Mouse (Mus musculus) cerebellum, postnatal 4 days (tissue): ENCODE results near the gene Tenm2.
A peak's percentile ranks its signal among the peaks of the same experiment; 100 is the strongest.

Source experiments
- DNase-seq, 2 experiments: peaks; one replicate each; pipeline ENCODE4 v3.0.0; 2022; ENCODE audit warnings: low spot score in 2 of 2, mixed read lengths in 1 of 2

The Tenm2 gene

DNA sequence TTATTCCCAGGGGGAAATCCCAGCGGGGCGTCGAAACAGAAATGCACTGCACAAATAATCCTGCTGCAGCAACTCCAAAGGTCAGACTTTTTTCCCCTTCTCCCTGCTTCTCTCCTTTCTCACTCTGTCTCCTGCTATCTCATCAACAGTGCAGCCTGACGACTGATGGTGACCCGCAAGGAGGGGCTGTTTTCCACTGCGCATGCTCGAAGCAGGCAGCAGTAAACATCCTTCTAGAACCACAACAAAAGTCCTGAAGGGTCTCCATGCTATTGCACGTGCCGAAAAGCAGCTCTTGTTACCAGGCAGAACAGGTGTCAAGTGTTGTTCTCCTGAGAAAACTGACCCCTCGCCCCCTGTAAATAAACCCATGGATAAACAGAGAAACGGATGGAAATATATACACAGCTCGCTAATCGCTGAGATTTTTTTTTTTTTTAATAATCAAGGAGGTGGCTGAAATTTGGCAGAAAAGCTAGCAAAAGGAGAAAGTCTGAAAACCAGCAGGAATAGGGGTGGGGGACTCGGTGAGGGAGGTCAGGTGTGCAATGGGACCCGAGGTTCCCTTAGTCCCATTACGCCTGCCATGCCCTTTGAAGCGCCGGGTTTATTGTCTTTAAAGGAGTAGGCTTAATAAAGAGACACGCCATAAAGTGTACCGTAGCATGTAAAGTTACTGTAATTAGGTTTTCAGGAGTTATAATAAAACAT, 958.4 kb downstream of the Tenm2 start:
- no peak for DNase-seq

GRCm38 (mm10) chr11:36276015-36276414, 959.7 kb downstream of the Tenm2 start:
- DNase-seq = no peak

GRCm38 (mm10) chr11:36272149-36272548, 963.6 kb downstream of the Tenm2 start:
- no peak for DNase-seq

GRCm38 (mm10) chr11:36269945-36270344, 965.8 kb downstream of the Tenm2 start:
- DNase-seq = no peak

DNA sequence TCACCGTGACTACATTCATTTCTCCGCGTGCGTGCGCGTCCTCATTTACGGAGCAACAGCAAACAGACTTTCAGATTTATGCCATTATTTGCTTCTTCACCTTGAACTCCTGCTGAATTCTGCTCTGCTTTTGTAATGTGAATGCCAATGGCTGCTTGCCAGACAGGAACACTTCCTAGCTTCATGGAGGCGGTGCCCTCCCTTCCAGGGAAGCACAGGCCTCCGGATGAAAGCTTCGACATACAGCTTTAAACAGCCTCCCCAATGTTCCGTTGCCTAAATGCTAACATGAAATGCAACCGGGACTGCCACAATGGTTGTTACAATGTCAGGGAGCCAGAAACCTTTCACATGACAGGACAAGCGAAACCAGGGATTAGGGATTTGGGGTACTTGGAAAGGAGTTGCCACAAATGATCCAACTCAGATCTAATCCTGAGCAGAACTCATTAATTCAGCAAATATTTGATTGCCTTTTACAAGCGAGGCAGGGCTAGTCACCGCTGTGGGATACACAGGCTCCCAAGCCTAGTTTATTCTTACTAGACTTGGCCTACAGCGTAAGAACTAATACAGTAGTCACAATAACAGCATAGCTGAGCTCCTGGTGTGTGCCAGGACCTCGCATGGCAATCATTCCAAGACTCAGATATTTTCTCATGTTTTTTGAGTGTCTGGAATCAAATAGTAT, 970.8 kb downstream of the Tenm2 start:
- DNase-seq = peak in 1 of 2 experiments; percentile 12

GRCm38 (mm10) chr11:36263840-36264239, 971.9 kb downstream of the Tenm2 start:
- no peak for DNase-seq

DNA sequence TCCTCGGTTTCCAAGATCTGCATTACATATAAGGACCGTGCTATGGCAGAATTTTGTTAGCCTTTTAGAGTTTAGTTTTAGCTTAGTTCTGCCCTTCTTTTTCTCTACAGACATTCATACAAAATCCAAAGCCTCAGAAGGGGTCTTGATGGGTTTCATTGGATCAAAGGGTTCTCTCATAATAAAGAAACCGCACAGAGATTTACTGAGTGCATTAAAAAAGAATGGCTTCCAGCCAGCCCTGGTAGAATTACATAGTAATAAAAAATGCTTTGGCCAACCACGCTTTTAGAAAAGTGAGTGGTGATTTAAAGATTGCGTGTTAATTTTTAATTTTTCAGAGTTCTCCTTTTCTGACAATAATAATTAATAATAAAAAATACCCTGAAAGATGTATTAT, 978.6 kb downstream of the Tenm2 start:
- DNase-seq = no peak

GRCm38 (mm10) chr11:36256747-36257146, 979.0 kb downstream of the Tenm2 start:
- no peak for DNase-seq

GRCm38 (mm10) chr11:36254019-36254418, 981.7 kb downstream of the Tenm2 start:
- DNase-seq = no peak

DNA sequence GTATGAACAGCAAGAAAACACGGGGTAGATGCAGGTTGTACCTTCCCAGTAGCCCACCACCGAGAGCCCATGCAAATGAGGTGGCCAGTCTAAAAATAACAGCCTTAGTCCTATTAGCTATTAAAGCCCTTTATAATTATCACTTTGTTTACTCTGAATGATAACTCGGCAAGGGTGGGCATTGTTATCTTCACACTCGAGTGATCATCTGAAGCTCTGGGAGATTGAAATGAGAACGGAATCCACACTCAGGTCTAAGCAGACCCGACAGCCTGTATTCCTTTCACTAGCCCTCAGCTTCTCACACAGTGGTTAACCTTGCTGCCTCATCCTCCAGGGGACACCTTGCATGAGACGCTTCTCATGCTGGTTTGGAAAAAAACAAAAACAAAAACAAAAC, 985.7 kb downstream of the Tenm2 start:
- no peak for DNase-seq

DNA sequence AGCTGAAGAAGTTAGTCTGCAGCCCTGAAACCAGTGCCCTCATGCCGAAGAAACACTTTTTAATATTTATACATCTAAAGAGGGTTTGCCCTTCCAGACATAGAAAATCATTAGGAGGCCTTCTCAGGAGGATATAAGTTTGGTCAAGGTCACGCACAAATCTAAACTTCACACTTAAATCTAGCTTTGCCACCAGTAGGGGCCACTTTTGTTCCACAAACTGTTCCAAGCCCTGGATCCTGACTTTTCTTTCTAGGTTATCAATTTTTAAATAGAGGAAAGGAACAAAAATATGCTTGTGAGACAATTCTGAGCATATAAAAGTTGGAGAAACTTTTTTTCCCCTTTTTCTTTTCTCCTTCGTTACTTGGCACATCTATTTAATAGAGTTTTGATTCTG, 989.6 kb downstream of the Tenm2 start:
- DNase-seq = no peak

DNA sequence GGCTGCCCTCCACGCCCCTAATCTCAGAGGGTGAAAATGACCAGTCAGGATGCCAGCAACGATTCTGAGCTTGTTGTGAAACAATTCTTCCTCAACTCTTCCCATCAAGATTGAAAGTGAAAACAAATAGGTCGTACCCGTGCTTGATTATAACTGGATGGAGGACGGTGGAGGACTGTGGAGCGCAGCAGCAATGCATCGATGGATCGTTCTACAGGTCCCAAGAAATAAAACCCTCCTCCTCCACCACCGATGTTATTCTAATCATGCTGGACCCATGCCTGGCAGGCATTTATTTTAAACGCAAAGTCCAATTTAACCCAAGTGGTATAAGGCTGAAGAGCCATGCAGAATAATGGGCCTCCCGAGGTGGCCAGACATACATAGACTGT, 991.3 kb downstream of the Tenm2 start:
- no peak for DNase-seq

- peak; percentile 50 to 85 for DNase-seq
Observed at GRCm38 (mm10) chr11:36243747-36244490, 991.8 kb downstream of the Tenm2 start.

GRCm38 (mm10) chr11:36238890-36239289, 996.9 kb downstream of the Tenm2 start:
- no peak for DNase-seq

DNA sequence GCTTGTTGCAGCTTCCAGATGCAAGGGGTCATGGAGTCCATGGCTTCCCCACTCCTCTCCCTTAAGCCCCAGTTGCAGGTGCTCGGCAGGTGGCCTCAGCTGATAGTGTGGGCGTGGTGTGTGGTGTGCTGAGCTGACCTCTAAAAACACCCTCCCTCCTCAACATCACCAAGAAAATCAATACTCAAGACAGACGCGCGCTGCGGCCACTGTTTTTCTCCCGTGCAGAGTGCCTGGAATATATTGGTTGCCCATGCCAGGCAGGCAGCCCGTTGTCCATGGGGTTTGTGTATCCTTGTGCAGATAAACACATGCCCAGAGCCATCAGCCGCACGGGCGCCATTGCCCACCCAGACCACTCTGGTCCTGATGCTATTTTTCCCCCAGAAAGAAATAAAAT, 1007.1 kb downstream of the Tenm2 start:
- DNase-seq = no peak

GRCm38 (mm10) chr11:36228196-36228595, 1007.6 kb downstream of the Tenm2 start:
- DNase-seq = no peak

GRCm38 (mm10) chr11:36226061-36226460, 1009.7 kb downstream of the Tenm2 start:
- DNase-seq = no peak

DNA sequence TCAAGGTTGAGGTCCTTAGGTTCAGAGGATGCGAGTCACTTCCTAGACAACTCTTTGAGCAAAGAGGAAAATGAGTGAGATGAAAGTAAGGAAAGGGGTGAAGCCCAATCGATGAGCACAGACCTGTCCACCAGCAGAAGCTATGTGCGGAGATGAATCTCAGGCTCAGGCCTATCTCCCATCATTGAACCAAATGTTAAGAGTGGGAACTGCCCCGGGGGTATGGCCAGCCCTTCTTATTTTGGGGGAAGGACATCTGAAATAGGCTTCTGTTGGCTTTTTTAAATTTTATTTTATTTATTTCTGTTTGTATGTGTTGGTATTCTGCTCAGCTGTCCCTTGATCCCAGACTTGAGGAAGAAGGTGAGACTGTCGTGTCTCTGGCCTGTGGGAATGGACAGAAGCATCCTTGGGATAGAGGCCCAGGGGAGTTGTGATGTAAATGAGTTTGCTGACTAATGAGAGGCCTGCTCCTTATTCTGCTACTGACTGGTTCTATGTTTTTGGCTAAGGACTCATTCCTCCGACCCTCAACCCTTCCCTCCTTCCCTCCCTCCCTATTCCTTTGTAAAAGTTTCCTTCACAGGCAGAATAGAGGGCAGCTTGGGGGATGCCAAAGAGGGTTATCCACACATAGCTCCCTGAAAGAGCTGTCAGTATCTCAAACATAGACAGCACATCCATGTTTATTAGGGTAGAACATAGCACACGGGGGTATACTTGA, 1011.9 kb downstream of the Tenm2 start:
- no peak for DNase-seq

DNA sequence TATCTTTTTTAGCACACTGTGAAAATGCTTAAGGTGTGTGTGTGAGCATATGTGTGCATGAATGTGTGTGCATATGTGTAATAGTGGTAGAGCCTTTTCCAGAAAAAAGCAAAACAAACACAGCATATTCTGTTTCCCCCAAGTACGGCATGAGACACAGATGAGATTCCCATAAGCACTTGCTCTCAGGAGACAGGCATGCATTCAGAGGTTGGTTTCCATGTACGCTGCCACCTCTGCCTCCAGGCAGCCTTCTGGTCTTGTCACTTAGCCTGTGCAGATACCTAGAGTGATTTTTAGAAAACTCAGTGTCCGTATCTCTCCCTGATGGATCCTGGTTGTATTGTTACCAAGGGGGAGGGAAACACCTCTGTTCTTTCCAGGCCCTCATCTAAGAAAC, 1013.7 kb downstream of the Tenm2 start:
- DNase-seq = no peak

DNA sequence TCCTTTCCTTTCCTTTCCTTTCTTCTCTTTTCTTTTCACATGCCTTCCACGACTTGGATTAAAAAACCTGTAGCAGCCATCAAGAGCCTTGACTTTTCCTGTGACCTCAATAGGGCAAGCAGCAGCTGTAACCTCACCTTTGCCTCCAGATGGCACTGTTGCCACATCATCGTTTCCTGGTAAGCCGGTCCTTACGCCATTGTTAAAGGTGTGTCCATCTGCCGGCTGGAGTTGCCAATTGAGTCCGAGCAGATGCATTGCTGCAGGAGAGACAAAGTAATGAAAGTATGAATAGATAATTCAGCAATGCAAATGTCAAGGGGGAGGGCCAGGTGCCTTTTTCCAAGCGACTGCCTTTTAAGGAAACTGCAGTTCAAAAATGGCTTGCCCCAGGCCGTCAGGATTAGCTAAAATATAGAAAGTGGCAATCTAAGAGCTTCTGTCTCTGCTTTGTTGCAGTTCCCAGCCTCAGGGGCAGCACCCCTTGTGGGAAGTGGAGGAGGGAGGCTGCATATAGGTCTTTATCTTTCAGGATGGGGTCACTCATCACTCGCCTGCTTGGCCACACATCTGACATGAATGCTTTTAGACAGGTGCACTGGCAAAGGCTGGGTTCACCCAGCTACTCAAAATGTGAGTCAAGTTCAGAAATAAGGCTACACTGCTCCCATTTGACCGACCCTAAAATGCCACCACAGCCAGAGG, 1014.3 kb downstream of the Tenm2 start:
- peak; percentile 74 to 88 for DNase-seq

DNA sequence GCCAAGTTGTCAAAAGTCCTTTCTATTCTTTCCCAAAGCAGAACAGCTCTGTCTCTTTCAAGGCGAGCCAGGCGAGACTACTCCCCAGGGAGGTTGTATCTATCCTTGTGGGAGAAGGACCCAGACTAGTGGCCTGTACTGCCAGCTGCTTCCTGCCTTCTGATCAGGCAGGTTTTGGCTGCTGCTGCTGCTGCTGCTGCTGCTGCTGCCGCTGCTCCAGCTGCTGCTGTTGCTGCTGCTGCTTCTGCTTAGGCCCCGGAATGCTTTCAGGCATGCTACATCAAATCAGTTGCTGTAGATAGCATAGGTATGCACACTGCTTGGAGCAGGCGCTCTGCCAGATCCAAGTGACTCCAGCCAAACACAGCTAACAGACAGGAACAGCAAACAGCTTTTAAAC, 1015.1 kb downstream of the Tenm2 start:
- no peak for DNase-seq
